Mouse (Mus musculus): ENCODE data around the gene 1700016K19Rik.

GRCm38 (mm10) chr11:76045367-76045766 lies 45.7 kb downstream of the 1700016K19Rik start:
- TF ChIP-seq CTCF (IDR thresholded peaks at IDR 0.05; ENCODE audit: control insufficient read depth, insufficient read depth, insufficient read length) (no peak), MYOG (IDR thresholded peaks at IDR 0.05; ENCODE audit: control insufficient read depth, extremely low read depth, insufficient read length) (no peak), USF1 (IDR thresholded peaks at IDR 0.05; ENCODE audit: low read depth) (no peak), MYOD1 (IDR thresholded peaks at IDR 0.05; ENCODE audit: control insufficient read depth, insufficient read length, low read depth) (no peak)

All from C2C12 (cell line).